Mouse (Mus musculus) olfactory bulb, adult 2 months (tissue): ENCODE results near the gene Esr2. TPM values are rescaled to one million over a fixed set of nuclear protein-coding genes. Genes with fewer than 3 reads are reported as not detected.

ENCODE experiments used
- H3K27ac ChIP-seq: fragments of 200-500 bp; 2 replicates; pipeline ENCODE4 v1.5.1; 2012; ENCODE audit warnings: low read depth, low read length; ENCODE audit not compliant: insufficient read depth
- H3K4me1 ChIP-seq: fragments of 200-500 bp; 2 replicates; pipeline ENCODE4 v1.6.1; 2012; ENCODE audit warnings: low read length; ENCODE audit not compliant: control insufficient read depth, insufficient read depth
- H3K4me3 ChIP-seq: fragments of 200-500 bp; 2 replicates; pipeline ENCODE4 v1.5.1; 2012; ENCODE audit warnings: mild to moderate bottlenecking, low read depth, low read length, moderate library complexity; ENCODE audit not compliant: insufficient read depth
- CTCF ChIP-seq: fragments of 200-500 bp; IDR thresholded peaks from 2 replicates; pipeline ENCODE4 v1.5.1; 2012; ENCODE audit warnings: low read depth, mild to moderate bottlenecking, low read length, moderate library complexity; ENCODE audit not compliant: insufficient read depth
- POLR2A ChIP-seq: fragments of 200-500 bp; IDR thresholded peaks from 2 replicates; pipeline ENCODE4 v1.6.1; 2012; ENCODE audit warnings: mild to moderate bottlenecking, low read depth, low read length, moderate library complexity; ENCODE audit not compliant: insufficient read depth
- WGBS: fragments of 180-500 bp; shearing (Covaris S2); methylation state at CpG from one replicate; pipeline ENCODE4 v1.1.7; 2018; 5-methylcytosine and 5-hydroxymethylcytosine counted together
- polyA plus RNA-seq: library from polyadenylated mRNA; stranded (reverse); fragments of >200 nt; gene quantifications from 2 replicates; pipeline ENCODE4 v1.2.4, GENCODE M21; 2012; ENCODE audit warnings: low replicate concordance; ENCODE audit not compliant: missing spikeins, insufficient read depth, insufficient read length

Esr2 gene
- polyA plus RNA-seq, 1 experiment, result not detected

DNA sequence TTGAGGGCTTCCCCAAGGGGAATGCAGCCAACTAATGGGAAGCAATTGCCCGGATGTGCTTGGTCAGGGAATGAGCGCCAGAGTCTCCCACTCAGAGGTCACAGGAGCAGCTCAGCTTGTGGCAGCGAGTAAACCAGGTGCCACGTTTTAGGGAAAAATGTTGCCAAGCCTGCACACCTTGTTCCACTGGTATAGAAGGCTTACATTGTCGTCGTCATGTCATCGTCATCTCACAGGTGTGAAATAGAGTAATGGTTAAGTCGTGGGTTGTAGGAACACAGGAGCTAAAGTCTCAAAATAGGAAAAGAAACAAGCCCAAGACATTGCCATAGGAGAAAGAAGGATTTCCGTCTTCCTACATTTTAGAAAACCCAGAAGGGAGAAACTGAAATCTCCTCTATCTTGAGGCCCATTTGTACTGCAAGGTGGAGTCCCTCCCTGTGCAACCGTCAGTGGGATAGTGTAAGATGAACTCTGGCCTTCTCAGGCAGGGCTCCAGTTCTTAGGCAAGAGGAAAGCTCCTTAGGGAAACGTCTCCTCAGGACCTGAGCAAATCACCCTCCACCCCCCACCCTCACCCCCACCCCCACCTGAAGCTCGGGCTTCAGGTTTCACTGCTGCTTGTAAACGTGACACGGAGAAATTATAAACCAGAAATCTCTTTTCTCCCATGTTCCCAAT lies 96.0 kb downstream of the Esr2 start:
- WGBS, result 52% methylated on average over 14 of the region's 14 CpGs
- TF ChIP-seq CTCF, result no peak
- TF ChIP-seq POLR2A, result no peak
- peak overlapping the region; percentile 59 for H3K27ac ChIP-seq
- peak overlapping the region; percentile 58; the same call in 1 of the 2 replicates for H3K4me3 ChIP-seq
- peaks cover 2% of the 10 kb centered on the region; the same call in 1 of the 2 replicates for H3K4me1 ChIP-seq

DNA sequence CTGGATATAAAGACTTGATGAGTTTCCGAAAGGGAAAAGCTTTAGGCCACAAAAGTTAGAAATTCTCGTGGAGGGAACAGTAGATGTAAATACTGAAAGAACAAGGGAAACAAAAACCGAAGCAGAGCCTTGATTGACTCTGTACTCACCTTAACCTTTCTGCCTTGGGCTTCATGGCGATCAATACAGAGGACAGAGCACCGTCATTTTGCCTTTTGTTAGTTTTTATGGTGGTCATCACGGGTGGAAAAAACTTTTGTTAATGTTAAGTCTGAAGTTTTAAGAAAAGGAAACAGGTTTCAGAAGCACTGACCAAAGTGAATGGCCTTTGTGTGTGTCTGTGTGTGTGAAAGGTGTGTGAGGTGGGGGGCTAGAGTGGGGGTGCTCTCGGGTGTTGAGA lies 103.1 kb downstream of the Esr2 start:
- no peak for TF ChIP-seq POLR2A
- 86% methylated on average over 7 of the region's 7 CpGs for WGBS
- Histone ChIP-seq H3K27ac (no peak overlapping the region), H3K4me1 (no peaks in the 10 kb centered on the region), H3K4me3 (no peak overlapping the region)

DNA sequence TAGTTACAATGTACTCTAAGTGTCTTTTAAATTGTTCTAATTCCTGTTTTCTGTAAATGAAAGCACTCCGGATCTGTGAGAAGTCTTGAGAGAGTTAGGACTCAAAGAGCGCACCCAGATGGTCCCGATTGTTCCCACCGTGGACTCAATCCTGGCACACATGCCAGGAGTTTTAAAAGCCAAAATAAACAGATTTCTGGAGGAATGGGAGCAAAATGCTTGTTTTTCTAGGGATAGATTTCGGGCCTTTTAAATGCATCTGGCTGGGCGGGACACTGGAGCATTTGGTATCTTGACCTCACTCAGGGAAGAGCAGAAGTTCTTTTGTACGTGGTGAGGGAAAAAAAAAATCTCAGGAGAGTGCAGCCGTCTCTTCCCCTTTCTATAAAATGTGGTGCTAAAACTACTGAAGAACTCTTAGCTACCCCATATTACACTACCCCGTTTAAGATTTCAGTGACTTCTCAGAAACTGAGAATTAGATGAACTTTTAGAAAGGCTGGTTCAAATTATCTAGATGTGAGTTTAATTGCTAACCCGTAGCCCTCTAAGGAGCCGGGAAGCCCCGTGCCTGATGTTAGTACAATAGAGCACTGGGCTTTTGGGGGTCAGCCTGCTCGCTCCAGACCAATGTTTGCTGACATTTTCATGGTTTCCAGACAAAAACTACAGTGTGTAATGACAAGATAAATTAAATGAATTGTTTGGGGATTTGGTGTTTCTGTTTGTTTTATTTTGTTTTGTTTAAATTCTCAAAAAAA lies 103.8 kb downstream of the Esr2 start:
- Histone ChIP-seq H3K4me3 (no peak overlapping the region), H3K4me1 (no peaks in the 10 kb centered on the region), H3K27ac (no peak overlapping the region)
- TF ChIP-seq CTCF (no peak), POLR2A (no peak)
- WGBS, result 68% methylated on average over 13 of the region's 13 CpGs

DNA sequence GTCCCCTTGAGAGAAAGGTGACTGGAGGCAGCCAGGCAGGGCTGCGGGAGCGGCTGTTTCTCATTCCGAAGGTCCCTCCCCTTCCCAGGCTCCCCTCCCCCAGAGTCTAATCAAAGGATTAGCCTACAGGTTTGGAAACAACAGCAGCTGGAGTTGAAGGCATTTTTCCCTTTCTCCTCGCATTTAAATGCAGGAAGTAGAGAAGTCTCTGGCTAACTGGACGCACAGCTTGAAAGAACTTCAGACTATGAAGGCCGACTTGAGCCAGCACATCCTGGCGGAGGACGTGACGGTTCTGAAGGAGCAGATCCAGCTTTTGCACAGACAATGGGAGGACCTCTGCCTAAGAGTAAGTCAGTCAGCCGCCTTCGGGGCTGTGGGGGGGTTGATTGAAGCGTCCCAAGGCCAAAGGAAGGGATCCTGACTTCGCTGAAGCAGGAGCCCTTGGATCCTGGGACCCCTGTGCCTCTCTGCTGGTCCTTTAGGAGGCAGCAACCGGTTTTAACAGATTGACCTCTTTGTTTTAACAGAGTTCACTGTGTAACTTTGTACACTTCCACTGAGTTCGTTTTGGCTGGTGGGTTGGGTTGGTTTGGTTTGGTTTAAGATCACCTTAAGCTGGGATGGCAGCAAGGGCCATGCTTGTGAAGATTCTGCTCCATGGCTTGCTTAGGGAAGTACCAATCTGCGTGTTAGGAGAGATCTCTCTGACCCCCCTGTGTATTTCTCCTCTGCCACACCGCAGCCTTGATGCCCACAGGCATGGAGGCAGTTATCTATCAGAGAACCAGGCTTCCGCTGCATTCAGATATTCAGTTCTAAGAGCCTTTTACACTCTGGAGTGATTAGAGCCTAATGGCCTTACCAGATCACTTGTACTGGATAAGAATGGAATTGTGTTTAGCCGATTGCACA lies 104.9 kb downstream of the Esr2 start:
- TF ChIP-seq POLR2A (no peak), CTCF (no peak)
- no peaks in the 10 kb centered on the region for H3K4me1 ChIP-seq
- no peak overlapping the region for H3K4me3 ChIP-seq
- H3K27ac ChIP-seq, result no peak overlapping the region
- WGBS, result 58% methylated on average over 19 of the region's 19 CpGs

Other genes with a start within 250 kb of the Esr2 start
- gene Tex21, start 69.5 kb upstream of the Esr2 start, polyA plus RNA-seq, result not detected in 2 replicates
- not detected in 2 replicates for gene Mthfd1, start 78.0 kb upstream of the Esr2 start, polyA plus RNA-seq
- not detected in 2 replicates for gene Akap5, start 147.6 kb upstream of the Esr2 start, polyA plus RNA-seq
- gene Zbtb25, start 192.3 kb upstream of the Esr2 start, polyA plus RNA-seq, result not detected in 2 replicates
- gene Zbtb1, start 193.0 kb upstream of the Esr2 start, polyA plus RNA-seq, result not detected in 2 replicates
- not detected in 2 replicates for gene Hspa2, start 226.9 kb upstream of the Esr2 start, polyA plus RNA-seq
- not detected in 2 replicates for gene Ppp1r36, start 240.3 kb upstream of the Esr2 start, polyA plus RNA-seq